Mouse (Mus musculus) midbrain, embryonic 13.5 days (tissue): ENCODE data around the gene Hmgcs2. TPM values are rescaled to one million over a fixed set of nuclear protein-coding genes. Genes with fewer than 3 reads are reported as not detected.

Experiments used
- ATAC-seq: fragments of 200-750 bp; cut with Nextera tagmentation; 2 replicates; pipeline ENCODE4 v1.8.0; 2017; ENCODE audit warnings: mild to moderate bottlenecking, moderate TSS enrichment, moderate library complexity
- H3K27ac ChIP-seq: fragments of 300-500 bp; sonication (generic); 2 replicates; pipeline ENCODE4 v1.5.1; 2015; ENCODE audit warnings: inconsistent platforms, mild to moderate bottlenecking, moderate library complexity
- H3K27me3 ChIP-seq: fragments of 300-500 bp; sonication (generic); 2 replicates; pipeline ENCODE4 v1.6.1; 2015; ENCODE audit warnings: mild to moderate bottlenecking, inconsistent platforms
- H3K36me3 ChIP-seq: fragments of 300-500 bp; sonication (generic); 2 replicates; pipeline ENCODE4 v1.6.1; 2015; ENCODE audit warnings: mild to moderate bottlenecking, inconsistent platforms
- H3K4me1 ChIP-seq: fragments of 300-500 bp; sonication (generic); replicated peaks from 2 replicates; pipeline ENCODE4 v1.6.1; 2015; ENCODE audit warnings: inconsistent platforms
- H3K4me2 ChIP-seq: fragments of 300-500 bp; sonication (generic); replicated peaks from 2 replicates; pipeline ENCODE4 v1.6.1; 2015; ENCODE audit warnings: moderate library complexity, mild to moderate bottlenecking, inconsistent platforms
- H3K4me3 ChIP-seq: fragments of 300-500 bp; sonication (generic); replicated peaks from 2 replicates; pipeline ENCODE4 v1.5.1; 2015; ENCODE audit warnings: mild to moderate bottlenecking, inconsistent platforms
- H3K9ac ChIP-seq: fragments of 300-500 bp; sonication (generic); replicated peaks from 2 replicates; pipeline ENCODE4 v1.6.1; 2015; ENCODE audit warnings: mild to moderate bottlenecking, inconsistent platforms
- H3K9me3 ChIP-seq: fragments of 300-500 bp; sonication (generic); 2 replicates; pipeline ENCODE4 v1.6.1; 2016; ENCODE audit warnings: mild to moderate bottlenecking, inconsistent platforms
- WGBS: fragments of 180-500 bp; shearing (Covaris S2); methylation state at CpG from one replicate; pipeline ENCODE4 v1.1.7; 2015; 5-methylcytosine and 5-hydroxymethylcytosine counted together
- polyA plus RNA-seq: library from polyadenylated mRNA; unstranded; fragments of >200 nt; fragmentation: Nextera tagmentation; extraction: Ambion mirVana; gene quantifications from 2 replicates; pipeline ENCODE4 v1.2.1, GENCODE M21; 2015

Hmgcs2 gene
- polyA plus RNA-seq, 1 experiment from 2014 or later: 9.6 TPM

DNA sequence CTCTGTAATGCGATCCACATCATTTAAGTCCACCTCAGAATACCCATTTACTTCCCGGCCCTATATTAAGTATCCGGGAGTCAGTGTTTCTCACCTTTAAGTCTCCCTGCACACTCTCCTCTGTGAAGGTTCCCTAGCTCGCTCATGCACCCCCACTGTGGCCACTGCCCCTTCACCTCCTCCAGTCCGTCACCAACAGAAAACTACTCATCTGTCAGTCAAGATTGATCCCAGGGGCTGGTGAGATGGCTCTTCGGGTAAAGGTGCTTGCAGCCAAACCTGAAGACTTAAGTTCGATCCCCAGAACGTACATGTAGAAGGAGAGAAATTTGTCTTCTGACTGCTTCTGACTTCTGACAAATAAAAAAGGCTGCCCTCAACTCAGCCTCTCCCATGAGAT, 2.2 kb downstream of the Hmgcs2 start:
- ATAC-seq: no peak
- H3K4me1 ChIP-seq: no peaks in the 10 kb centered on the region
- 96% methylated on average over 8 of the region's 8 CpGs for WGBS
- no peak overlapping the region for H3K9ac ChIP-seq
- no peak overlapping the region for H3K27ac ChIP-seq
- H3K27me3 ChIP-seq: no peaks in the 10 kb centered on the region
- no peaks in the 10 kb centered on the region for H3K9me3 ChIP-seq
- H3K36me3 ChIP-seq: no peaks in the 10 kb centered on the region
- H3K4me2 ChIP-seq: no peak overlapping the region
- H3K4me3 ChIP-seq: no peak overlapping the region

DNA sequence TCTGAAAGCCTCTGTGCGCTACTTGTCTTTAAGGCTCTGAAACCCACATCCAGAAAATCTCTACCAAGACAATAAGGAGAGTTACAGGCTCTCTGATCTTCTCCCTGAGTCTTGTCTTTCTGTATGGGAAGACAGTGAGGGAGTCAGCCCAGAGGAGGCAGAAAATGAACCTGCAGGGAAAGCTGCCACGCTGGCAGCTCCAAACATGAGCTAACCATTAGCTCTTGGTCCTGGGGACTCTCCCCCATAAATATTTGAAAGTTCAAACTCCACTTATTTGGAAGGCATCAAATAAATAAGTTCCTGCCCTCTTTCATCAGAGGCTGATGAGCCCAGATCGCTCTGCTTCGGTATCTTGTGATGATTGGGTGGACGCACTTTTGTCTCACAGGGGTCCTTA, 3.0 kb downstream of the Hmgcs2 start:
- no peaks in the 10 kb centered on the region for H3K9me3 ChIP-seq
- no peak overlapping the region for H3K9ac ChIP-seq
- H3K4me2 ChIP-seq: no peak overlapping the region
- H3K27ac ChIP-seq: no peak overlapping the region
- WGBS: 91% methylated on average over 5 of the region's 5 CpGs
- no peak for ATAC-seq
- no peaks in the 10 kb centered on the region for H3K4me1 ChIP-seq
- H3K4me3 ChIP-seq: no peak overlapping the region
- no peaks in the 10 kb centered on the region for H3K36me3 ChIP-seq
- no peaks in the 10 kb centered on the region for H3K27me3 ChIP-seq

DNA sequence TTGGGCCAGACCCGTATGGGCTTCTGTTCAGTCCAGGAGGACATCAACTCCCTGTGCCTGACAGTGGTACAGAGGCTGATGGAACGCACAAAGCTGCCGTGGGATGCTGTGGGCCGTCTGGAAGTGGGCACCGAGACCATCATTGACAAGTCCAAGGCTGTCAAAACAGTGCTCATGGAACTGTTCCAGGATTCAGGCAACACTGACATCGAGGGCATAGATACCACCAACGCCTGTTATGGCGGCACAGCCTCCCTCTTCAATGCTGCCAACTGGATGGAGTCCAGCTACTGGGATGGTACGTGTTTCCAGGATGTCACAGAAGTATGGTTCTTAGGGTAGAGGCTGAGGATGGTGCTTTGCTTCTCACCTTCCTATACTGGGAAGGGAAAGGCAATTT, 10.8 kb downstream of the Hmgcs2 start:
- H3K4me3 ChIP-seq: no peak overlapping the region
- 0 out of 2 replicates have a peak, but pooled peaks cover 3% of the 10 kb centered on the region for H3K9me3 ChIP-seq
- H3K9ac ChIP-seq: no peak overlapping the region
- 95% methylated on average over 9 of the region's 9 CpGs for WGBS
- no peaks in the 10 kb centered on the region for H3K27me3 ChIP-seq
- no peak overlapping the region for H3K27ac ChIP-seq
- H3K4me2 ChIP-seq: no peak overlapping the region
- H3K4me1 ChIP-seq: no peaks in the 10 kb centered on the region
- H3K36me3 ChIP-seq: no peaks in the 10 kb centered on the region
- no peak for ATAC-seq

DNA sequence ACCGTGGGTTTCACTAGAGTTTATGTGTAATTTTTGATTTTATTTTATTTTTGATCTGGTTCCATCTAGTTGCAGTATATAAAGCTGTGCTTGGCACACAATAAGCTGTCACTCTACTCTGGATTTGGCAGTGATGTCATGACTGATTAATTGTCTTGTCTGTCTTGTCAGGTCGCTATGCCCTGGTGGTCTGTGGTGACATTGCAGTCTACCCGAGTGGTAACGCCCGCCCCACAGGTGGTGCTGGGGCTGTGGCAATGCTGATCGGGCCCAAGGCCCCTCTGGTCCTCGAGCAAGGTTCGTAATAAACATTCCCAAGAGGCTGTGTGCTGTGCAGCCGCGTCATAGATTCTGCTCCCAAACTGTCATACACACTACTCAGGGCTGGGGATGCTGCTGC, 15.7 kb downstream of the Hmgcs2 start:
- no peak overlapping the region for H3K4me3 ChIP-seq
- no peaks in the 10 kb centered on the region for H3K27me3 ChIP-seq
- WGBS: 69% methylated on average over 10 of the region's 10 CpGs
- no peak for ATAC-seq
- no peak overlapping the region for H3K9ac ChIP-seq
- H3K4me1 ChIP-seq: no peaks in the 10 kb centered on the region
- H3K36me3 ChIP-seq: no peaks in the 10 kb centered on the region
- H3K9me3 ChIP-seq: 0 out of 2 replicates have a peak, but pooled peaks cover 3% of the 10 kb centered on the region
- H3K27ac ChIP-seq: no peak overlapping the region
- no peak overlapping the region for H3K4me2 ChIP-seq

DNA sequence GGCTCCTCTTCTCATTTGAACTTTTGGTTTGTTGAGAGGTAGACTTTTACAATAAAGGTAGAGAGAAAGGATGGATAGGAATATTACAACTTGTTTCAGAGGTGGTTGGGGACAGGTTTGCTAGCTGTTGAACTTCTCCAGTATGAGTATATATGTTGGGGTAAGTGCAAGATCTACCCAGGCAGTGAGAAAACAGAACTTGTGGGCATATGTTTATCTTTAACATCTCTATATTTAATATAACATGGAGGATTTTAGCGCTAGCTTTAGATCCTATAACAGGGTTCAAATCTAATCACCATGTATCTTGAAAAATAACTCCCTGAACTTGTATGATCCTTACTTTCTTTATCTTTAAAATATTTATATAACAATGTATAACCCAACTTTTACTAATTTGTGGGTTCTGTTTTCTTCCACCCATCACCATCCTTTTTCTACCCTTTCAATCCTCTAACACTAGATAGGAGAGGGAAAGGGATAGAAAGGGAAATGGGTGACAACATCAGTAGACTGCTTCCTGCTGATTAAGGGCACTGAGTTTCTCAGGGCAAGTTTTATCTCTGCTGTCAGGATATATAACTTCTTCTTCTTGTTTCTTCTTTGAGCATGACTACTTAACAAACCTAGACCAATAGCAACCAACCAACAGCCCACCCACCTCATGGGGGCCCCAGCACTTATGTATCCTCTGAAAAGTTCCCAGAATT, 19.3 kb downstream of the Hmgcs2 start:
- WGBS: 92% methylated on average over 1 of the region's 1 CpGs
- Histone ChIP-seq H3K36me3 (no peaks in the 10 kb centered on the region), H3K9me3 (no peaks in the 10 kb centered on the region), H3K4me2 (no peak overlapping the region), H3K4me3 (no peak overlapping the region), H3K4me1 (no peaks in the 10 kb centered on the region), H3K9ac (no peak overlapping the region), H3K27me3 (no peaks in the 10 kb centered on the region), H3K27ac (no peak overlapping the region)
- ATAC-seq: no peak

DNA sequence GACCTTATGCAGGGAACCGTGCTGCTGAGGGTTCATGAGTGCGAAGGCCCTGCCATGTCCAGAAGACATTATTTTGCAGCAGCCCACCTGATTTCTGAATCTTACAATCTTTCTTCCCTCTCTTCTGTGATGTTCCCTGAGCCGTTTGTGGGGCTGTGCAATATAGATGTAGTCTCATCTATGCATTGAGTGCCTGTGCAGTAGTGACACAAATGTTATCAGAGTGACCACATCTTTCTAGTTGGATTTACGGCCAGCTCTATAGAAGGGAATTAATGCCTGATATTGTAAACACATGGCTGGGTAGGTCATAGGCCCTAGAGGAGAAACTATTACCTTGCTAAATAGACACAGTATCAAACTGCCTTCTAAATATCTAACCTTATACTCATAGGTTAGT, 20.0 kb downstream of the Hmgcs2 start:
- Histone ChIP-seq H3K4me1 (no peaks in the 10 kb centered on the region), H3K9me3 (no peaks in the 10 kb centered on the region), H3K36me3 (no peaks in the 10 kb centered on the region), H3K4me2 (no peak overlapping the region), H3K27me3 (no peaks in the 10 kb centered on the region), H3K4me3 (no peak overlapping the region), H3K27ac (no peak overlapping the region), H3K9ac (no peak overlapping the region)
- 91% methylated on average over 4 of the region's 4 CpGs for WGBS
- ATAC-seq: no peak

DNA sequence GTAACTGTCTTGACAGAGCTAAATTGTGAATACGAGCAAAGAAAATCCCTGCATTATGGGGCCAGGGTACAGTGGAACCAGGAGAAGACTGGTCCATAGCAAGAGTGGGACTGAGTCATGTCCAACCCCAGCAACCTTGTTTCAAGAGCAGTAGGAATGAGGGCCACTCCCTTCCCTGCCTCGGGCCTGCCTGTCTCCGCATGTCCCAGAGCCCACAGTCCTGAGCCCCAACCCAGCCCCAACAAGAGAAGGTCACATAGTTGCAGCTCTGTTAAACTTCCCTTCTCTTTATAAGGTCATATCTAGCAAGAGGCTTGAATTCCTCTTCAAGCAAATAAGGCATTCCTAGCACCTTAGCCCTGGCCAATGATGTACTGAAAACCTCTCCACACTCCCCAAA, 21.5 kb downstream of the Hmgcs2 start:
- no peak for ATAC-seq
- 98% methylated on average over 3 of the region's 3 CpGs for WGBS

DNA sequence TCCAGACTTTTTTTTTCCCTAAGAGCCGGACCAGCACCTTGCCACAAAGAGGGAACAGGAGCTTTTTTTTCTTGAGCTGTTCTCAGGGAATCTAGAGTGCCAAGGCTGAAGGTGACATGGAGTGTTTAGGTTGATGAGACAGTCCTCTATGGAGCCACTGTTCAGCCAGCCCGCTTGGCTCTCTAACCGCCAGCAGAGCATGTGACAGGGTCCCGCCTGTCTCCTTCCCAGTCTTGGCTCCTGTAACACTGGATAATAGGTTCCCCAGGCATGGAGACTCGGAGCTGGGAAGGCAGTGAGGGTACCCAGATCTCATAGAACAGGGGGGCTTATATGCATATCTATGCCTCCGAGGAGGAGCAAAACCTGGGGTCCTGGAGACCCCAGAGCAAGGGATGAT, 28.4 kb downstream of the Hmgcs2 start:
- WGBS: 86% methylated on average over 6 of the region's 6 CpGs
- H3K4me2 ChIP-seq: no peak overlapping the region
- ATAC-seq: no peak

More for the DNA sequence above, 21.5 kb downstream of the Hmgcs2 start:
- Histone ChIP-seq H3K4me1 (no peaks in the 10 kb centered on the region), H3K4me3 (no peak overlapping the region), H3K9me3 (no peaks in the 10 kb centered on the region), H3K4me2 (no peak overlapping the region), H3K27ac (no peak overlapping the region), H3K36me3 (no peaks in the 10 kb centered on the region), H3K9ac (no peak overlapping the region), H3K27me3 (no peaks in the 10 kb centered on the region)

DNA sequence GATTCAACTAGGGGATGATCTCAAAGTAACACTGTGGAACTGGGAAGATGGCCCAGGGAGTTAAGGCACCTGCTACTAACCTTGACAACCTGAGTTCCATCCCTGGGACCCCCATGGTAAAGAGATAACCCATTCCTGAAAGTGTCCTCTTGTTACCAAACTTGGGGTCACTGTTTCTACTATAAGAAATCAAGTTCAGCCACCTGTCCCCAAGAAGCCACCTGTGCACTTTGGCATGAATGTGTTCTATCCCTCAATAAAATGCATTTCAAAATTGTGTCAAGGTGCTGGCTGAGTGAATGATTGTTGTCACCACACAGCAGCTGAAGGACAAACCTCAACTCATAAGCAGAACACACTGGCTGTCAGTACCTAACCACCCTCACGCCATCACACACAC, 30.2 kb downstream of the Hmgcs2 start:
- 86% methylated on average over 1 of the region's 1 CpGs for whole genome bisulfite sequencing
- no peak for ATAC-seq
- no peaks in the 10 kb centered on the region for H3K4me1 ChIP-seq
- H3K27ac ChIP-seq: no peak overlapping the region
- H3K4me2 ChIP-seq: no peak overlapping the region
- no peaks in the 10 kb centered on the region for H3K27me3 ChIP-seq
- no peak overlapping the region for H3K4me3 ChIP-seq
- H3K36me3 ChIP-seq: peaks cover 4% of the 10 kb centered on the region; the same call in 1 of the 2 replicates
- no peak overlapping the region for H3K9ac ChIP-seq
- no peaks in the 10 kb centered on the region for H3K9me3 ChIP-seq

More for the DNA sequence above, 28.4 kb downstream of the Hmgcs2 start:
- H3K27ac ChIP-seq: no peak overlapping the region
- no peaks in the 10 kb centered on the region for H3K4me1 ChIP-seq
- H3K36me3 ChIP-seq: no peaks in the 10 kb centered on the region
- H3K9me3 ChIP-seq: no peaks in the 10 kb centered on the region
- H3K27me3 ChIP-seq: no peaks in the 10 kb centered on the region
- no peak overlapping the region for H3K4me3 ChIP-seq
- H3K9ac ChIP-seq: no peak overlapping the region

DNA sequence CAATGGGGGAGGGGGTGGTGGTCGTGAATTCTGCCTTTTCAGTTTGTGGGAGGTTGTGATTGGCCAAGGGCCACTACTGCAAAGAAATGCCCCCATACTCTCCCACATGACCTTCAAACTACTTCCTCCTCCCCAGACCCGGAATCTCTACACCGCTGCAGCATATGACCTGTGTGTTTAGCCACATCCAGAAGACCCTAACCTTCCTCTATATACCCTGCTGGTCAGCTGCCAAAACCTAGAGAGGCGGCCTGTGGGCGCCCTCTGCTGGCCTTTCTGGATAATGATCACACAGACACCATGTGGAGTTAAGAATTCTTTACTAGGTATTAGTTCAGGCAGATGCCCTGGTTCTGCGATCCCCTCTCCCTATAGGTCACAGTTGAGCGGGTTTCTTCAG, 32.6 kb downstream of the Hmgcs2 start:
- H3K36me3 ChIP-seq: peaks cover 4% of the 10 kb centered on the region; the same call in 1 of the 2 replicates
- peak; percentile 88 for ATAC-seq
- 26% methylated on average over 7 of the region's 7 CpGs for WGBS
- no peak overlapping the region for H3K9ac ChIP-seq
- no peak overlapping the region for H3K4me3 ChIP-seq
- H3K27me3 ChIP-seq: no peaks in the 10 kb centered on the region
- no peak overlapping the region for H3K4me2 ChIP-seq
- peaks cover 10% of the 10 kb centered on the region for H3K4me1 ChIP-seq
- H3K9me3 ChIP-seq: no peaks in the 10 kb centered on the region
- no peak overlapping the region for H3K27ac ChIP-seq

DNA sequence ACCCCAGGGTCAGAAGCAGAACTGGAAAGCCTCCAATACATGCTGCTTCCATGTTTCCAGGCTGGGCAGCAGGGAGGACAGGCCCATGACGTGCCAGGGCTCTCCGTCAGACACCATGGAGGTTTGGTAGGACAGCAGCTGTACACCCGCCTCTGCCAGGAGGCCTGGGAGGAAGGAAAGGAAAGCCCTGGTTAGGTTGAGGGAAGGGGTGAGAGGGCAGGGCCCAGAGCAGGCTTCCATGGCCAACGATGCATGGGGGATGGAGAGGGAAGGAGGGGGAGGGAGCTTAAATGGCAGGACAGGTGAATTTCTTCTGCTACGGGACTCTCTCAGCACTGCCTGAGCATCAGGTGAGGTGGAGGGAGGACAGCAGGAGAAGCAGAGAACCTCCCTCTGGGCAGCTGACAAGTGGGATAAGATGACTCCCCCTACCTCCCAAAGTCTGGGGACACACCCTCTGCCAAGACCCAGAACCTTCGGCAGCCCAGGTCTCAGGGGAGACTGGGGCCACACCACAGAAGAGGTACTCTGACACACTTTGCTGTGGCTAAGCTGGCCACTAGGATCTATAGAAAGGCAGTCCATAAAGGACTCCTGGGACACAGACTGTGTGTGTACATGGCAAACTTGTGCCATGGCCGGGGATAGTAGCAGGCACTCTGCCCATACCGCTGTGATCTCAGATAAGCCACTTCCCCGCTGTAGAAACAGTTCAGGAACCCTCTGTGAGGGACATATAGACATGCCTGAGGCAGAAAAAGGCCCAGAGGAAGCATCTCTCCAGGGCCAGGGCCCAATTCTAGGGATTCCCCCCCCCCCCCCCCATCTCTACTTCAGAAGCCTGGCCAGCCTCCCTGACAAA, 33.3 kb downstream of the Hmgcs2 start:
- H3K27ac ChIP-seq: no peak overlapping the region
- peaks cover 17% of the 10 kb centered on the region for H3K4me1 ChIP-seq
- no peaks in the 10 kb centered on the region for H3K27me3 ChIP-seq
- no peak overlapping the region for H3K4me2 ChIP-seq
- H3K4me3 ChIP-seq: no peak overlapping the region
- H3K36me3 ChIP-seq: peaks cover 4% of the 10 kb centered on the region; the same call in 1 of the 2 replicates
- ATAC-seq: peak; percentile 38; the same call in 1 of the 2 replicates
- no peaks in the 10 kb centered on the region for H3K9me3 ChIP-seq
- H3K9ac ChIP-seq: no peak overlapping the region
- WGBS: 76% methylated on average over 9 of the region's 9 CpGs

DNA sequence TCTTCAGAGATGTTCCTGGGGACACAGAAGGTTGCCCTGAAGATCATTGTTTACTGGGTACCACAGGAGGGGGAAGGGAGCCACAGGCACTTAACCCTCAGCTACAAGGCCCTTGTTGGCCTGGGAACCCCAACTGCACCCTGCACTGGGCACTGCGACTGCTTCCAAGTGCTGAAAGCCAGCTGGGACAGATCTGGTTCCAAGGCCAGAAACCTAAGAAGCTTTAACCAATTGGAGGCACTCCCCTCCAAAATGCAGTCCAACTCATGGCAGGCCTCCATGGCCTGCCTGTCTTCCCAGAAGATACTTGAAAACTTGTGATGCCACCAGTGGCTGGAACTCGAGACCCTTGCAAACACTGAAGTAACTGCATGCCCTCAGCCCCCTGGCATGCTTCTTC, 34.9 kb downstream of the Hmgcs2 start:
- H3K4me2 ChIP-seq: no peak overlapping the region
- no peak overlapping the region for H3K27ac ChIP-seq
- peaks cover 34% of the 10 kb centered on the region for H3K4me1 ChIP-seq
- WGBS: 93% methylated on average over 2 of the region's 2 CpGs
- peaks cover 8% of the 10 kb centered on the region for H3K36me3 ChIP-seq
- H3K4me3 ChIP-seq: no peak overlapping the region
- no peaks in the 10 kb centered on the region for H3K9me3 ChIP-seq
- no peak overlapping the region for H3K9ac ChIP-seq
- H3K27me3 ChIP-seq: no peaks in the 10 kb centered on the region
- no peak for ATAC-seq
